Mouse (Mus musculus): ENCODE measurements around the gene Ankrd11.
A peak's percentile ranks its signal among the peaks of the same experiment; 100 is the strongest.

Gene Ankrd11

GRCm38 (mm10) chr8:122928631-122929224, 113.3 kb downstream of the Ankrd11 start:
- no peak for DNase-seq (ENCODE audit: extremely low read depth, low read depth, low spot score)

DNA sequence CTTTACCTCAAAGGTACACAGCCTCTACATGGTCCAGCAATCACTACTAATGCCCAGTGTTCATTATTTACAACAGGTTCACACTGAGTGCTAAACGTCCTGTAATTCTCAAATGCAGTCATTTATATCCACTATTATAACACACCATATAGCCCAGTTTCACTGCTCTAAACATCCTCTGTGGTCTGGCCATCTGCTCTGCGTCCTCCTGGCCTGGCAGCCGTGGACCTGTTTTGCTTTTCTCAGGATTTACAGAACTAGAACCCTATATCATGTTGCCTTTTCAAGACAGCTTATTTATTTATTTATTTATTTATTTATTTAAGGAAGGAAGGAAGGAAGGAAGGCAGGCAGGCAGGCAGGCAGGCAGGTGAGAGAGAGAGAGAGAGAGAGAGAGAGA, 114.2 kb downstream of the Ankrd11 start:
- DNase-seq (ENCODE audit: extremely low read depth, low read depth, low spot score): no peak

- DNase-seq (ENCODE audit: extremely low read depth, low read depth, low spot score): no peak
Measured at GRCm38 (mm10) chr8:122926782-122927181, 115.3 kb downstream of the Ankrd11 start.

GRCm38 (mm10) chr8:122925939-122926722, 115.9 kb downstream of the Ankrd11 start:
- no peak for DNase-seq (ENCODE audit: extremely low read depth, low read depth, low spot score)

DNA sequence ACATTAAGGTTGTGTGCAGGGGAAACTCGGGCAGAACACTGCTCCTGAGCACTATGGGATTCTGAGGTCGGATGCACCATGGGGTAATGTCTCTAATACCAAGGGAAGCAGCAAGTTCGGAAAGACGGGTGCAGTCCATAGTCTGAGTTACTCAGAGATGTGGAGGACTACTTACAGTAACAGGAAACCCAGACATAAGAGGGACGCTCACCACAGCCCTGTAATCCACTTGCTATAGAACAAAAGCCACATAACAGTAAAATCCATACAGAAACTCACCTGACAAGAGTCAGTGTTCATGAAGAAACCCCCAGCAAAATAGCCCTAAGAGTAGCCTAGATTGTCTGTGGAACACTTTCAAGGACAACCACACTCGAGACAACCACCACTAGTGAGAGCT, 118.0 kb downstream of the Ankrd11 start:
- DNase-seq (ENCODE audit: extremely low read depth, low read depth, low spot score): no peak

DNA sequence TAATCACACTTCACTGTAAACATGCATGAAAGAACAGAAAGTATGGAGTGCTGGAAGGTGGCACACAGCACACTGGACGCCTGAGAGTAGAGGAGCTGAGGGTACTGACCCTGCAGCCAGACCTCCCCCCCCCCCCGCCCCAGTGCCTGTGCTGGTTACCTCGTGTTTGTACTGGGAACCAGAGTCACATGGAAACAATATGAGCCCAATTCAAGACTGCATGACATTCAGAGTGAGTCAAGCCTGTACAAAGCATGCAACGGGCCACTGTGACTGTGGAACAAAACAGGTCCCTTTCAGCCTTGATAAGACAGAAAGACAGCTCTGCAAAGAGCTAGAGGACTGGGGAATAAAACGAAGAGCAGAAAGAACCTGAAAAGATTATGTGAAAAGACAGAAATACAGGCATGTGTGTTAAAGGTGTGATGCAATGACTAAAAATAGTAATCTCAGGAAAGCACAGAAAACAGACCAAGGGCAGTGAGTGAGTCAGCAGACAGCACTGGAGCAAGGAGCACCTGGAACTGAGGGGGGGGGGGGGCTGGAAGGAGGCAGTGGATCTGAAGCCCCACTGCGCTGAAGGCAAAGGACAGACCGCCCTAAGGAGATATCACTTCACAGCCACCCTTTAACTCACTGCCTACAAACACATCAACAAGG, 118.5 kb downstream of the Ankrd11 start:
- no peak for DNase-seq (ENCODE audit: extremely low read depth, low read depth, low spot score)

DNA sequence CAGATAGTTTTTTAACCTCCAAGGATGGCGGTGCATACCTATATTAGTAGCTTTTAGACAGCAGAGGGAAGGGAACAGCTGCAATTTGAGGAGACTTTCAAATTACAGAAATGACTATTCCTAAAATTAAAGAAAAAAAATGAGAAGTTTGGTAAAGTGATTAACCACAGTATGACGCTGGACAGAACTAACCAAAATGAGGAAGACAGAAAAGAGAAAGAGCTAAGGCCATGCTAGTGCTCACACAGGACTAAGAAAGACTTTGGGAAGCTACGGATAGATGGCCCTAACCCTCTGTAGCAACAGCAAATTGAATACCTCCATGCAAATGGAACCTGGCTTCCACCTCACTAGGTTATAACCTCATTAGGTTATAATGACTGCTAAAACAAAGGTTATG, 119.1 kb downstream of the Ankrd11 start:
- DNase-seq (ENCODE audit: extremely low read depth, low read depth, low spot score): no peak

GRCm38 (mm10) chr8:122920890-122921289, 121.2 kb downstream of the Ankrd11 start:
- no peak for DNase-seq (ENCODE audit: extremely low read depth, low read depth, low spot score)

DNA sequence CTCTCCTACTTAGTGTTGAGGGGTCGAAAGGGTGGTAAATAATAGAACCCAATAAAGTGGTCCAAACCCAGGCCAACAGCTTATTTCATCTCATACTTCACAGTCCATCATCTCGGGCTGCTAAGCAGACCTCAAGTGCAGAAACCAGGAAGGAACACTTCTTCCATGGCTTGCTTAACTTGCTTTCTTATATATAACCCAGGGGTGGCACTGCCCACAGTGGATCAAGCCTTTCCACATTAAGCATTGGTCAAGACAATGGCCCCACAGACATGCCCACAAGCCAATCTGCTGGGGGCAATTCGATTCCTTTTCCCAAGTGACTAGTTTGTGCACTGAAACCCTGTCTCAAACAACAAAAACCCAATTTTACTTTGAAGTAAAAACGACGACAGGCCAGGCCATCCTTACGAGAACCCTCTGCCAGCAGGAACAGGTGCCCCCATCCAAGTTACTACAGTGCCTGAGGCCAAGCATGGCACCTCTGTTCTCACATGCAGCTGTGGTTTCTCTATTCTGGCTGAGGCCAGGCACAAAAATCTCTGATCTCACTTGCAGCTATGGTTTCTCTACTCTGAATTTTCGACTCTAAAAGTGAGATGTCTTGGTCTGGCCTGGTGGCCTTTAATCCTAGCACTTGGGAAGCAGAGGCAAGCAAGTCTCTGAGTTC, 123.5 kb downstream of the Ankrd11 start:
- DNase-seq (ENCODE audit: extremely low read depth, low read depth, low spot score): no peak

DNA sequence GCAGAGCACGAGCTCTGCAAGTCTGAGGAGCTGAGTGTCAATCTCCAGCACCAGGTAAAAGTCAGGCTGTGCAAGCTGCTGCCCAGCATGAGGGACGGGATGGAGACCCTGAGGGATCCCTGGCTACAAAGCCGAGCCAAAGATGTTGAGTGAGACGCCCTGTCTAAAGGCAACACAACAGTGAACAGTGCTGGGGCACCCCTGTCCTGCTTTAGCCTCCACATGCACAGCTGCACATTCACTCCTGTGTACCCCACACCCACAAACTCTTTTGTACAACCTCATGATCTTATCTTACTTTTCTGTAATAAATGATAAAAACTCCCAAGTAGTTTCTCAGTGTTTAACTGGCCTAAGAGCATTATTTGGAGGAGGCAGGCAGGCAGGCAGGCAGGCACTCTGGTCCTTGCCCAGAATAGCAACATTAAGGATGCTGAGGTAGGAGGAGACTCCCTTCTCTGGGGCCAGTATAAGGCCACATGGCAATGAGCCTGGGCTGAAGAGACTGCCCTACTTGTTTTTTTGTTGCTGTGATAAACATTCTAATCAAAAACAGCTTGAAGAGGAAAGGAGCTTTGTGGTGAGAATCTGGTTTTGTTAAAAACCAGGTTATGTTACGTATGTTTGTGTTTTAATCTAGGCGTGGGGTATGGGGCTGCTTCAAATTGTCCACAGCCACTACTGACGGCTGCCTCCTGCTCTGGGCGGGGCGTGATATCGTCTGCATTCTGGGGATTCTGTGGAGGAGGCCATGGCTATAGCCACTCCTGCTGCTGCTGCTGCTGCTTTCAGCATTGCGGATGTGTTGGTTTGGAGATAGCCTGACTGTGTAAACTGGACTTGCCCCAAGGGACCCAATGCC, 124.3 kb downstream of the Ankrd11 start:
- DNase-seq (ENCODE audit: extremely low read depth, low read depth, low spot score): no peak

DNA sequence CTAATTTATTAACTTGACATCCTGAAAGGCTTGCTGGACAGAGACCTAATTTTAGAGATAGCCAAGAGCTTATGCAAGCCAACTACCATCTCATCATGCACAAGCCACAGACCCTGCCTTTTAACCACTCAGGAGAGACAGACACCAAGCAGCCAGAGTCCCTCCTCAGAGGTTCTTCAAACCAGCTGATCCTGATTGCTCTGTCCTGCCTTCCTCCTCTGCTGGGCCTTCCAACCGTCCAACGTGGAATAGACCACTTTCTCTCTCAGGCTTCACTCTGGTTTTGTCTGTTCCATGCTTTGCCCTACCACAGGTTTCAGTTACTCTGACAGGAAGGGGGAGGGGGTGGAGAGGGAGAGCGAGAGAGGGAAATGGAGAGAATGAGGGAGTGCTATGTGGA, 125.3 kb downstream of the Ankrd11 start:
- DNase-seq (ENCODE audit: extremely low read depth, low read depth, low spot score): no peak

- no peak for DNase-seq (ENCODE audit: extremely low read depth, low read depth, low spot score)
Measured at GRCm38 (mm10) chr8:122912871-122913270, 129.2 kb downstream of the Ankrd11 start.

- DNase-seq (ENCODE audit: extremely low read depth, low read depth, low spot score): no peak
Measured at GRCm38 (mm10) chr8:122912150-122912549, 129.9 kb downstream of the Ankrd11 start.

GRCm38 (mm10) chr8:122906463-122907021, 135.5 kb downstream of the Ankrd11 start:
- no peak for DNase-seq (ENCODE audit: extremely low read depth, low read depth, low spot score)

DNA sequence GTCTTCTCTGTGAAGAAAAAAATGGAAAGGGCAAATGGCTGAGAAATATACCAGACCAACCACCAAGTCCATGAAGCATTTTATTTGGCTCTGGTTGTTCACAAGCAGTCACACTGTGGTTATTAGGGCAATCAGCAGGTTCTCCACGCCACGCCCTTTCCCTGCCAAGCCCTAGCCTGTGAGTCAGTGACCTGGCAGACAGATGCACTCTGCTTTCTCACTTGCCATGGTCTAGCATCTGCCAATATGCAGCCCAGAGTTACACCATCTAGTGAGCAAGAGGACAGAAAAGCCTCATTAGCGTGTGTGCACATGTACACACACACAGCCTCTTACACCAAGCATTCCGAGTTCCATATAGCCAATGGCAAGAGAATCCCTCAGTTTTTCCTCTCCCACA, 136.7 kb downstream of the Ankrd11 start:
- DNase-seq (ENCODE audit: extremely low read depth, low read depth, low spot score): peak; percentile 94

- no peak for DNase-seq (ENCODE audit: extremely low read depth, low read depth, low spot score)
Measured at GRCm38 (mm10) chr8:122904496-122904895, 137.6 kb downstream of the Ankrd11 start.

DNA sequence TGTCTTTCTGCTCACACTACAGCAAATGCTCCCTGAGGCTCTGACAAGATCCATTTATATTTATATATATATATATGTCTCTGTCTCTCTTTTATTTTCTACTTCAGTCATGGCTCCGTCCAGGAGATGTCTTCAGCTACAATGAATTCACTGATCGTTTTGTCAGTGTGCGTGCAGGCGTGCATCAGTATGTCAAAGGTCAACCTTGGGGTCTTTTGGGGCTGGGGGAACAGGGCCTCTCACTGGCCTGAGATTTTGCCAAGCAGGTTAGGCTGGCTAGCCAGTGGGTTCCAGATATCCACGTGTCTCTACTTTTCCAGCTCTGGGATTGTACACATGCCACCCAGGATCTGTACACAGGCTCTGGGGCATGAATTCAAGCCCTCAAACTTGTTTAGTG, 139.1 kb downstream of the Ankrd11 start:
- no peak for DNase-seq (ENCODE audit: extremely low read depth, low read depth, low spot score)

- DNase-seq (ENCODE audit: extremely low read depth, low read depth, low spot score): no peak
Measured at GRCm38 (mm10) chr8:122902581-122902980, 139.5 kb downstream of the Ankrd11 start.

DNA sequence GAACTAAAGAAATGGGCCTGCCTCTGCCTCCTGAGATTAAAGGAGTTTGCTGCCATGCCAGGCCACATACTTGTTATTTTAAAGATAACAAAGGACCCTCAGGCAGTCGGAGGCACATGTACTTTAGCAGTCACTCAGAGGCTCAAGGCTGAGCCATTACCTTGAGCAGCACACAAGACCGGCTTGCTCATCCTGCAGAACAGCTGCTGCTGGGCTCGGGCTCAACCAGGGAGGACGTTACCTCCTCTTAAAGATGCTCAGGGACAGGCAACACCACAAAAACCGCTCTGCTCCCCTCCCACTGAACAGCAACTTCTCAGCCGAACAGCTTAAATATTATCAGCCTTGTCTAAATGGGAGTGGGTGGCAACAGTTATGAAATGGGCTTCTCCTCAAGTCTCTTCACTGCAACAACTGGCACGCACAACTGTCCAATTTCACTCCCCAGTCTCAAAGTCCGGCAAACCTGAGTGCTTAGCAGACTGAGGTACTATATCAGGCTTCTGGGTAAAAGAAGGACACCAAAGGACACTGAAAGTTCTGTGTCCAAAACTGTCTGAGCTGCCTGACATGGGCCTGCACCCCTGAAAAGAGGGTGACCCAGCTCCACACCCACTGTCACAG, 140.1 kb downstream of the Ankrd11 start:
- no peak for DNase-seq (ENCODE audit: extremely low read depth, low read depth, low spot score)

DNA sequence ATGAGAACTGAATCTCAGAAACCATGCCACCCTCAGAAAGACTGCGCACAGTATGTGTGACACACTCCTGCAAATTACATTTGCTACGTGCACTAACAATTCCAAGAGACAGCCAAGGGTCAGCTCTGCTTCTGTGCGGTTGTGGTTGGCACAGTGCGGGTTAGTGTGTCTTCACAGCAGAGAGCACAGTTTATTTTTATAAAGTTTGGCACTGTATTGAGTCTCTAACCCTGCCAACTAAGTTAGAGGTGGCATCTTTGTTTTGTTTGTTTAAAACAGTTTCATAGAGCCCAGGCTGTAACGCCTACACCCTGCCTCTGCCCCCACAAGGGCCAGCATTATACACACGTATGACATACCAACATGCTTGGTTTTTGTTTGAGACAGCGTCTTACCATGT, 140.6 kb downstream of the Ankrd11 start:
- no peak for DNase-seq (ENCODE audit: extremely low read depth, low read depth, low spot score)
